Mouse (Mus musculus): ENCODE measurements around the gene Fam186a.
"Not testable (repeated sequence)": the region's sequence is repeated elsewhere in the genome, so short reads cannot be mapped to it uniquely, and the experiment has no call there.

Gene Fam186a

DNA sequence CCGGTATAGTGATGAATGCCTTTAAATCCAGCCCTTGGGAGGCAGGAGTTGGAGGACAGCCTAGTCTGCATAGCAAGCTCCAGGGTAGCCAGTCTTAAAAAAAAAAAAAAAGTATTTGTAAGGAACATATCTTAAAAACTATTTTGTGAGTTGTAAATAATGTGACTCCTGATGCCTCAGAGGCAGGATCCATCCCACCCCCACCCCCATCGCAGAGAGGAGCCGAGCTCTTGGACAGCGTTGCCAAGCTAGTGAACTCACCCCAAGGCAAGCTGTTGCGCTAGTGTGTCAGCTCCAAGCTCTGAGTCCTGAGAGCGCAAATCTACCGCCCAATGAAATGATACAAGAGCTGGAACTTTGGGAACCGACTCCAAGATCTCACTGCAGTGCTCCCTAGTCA is 35.6 kb downstream of the Fam186a start:
- no peak for DNase-seq

DNA sequence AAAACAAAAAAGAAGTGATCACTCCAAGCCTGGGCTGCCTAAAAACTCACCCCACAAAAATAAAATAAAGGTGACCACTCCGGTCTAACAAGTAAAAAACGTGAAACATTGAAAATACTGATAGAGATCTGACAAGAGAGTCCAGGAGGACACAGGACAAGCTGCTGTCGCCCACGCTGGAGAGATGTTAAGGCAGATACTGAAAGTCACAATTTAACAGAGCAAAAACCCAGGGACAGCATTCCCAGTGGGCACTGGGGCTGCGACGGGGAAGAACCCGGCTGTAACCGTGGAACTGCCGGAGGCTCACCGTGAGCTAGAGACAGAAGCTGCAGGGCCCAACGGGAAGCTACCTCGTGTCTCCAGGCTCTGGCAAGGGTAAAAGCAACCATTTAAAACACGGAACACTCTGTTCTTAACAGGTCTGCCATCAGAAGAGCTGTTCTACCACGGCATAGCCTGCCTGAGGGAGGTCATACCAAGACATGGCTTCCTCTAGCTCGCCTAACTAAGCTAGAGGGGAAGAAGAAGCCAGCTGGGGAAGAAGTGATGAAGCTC is 47.2 kb downstream of the Fam186a start:
- no peak for DNase-seq

DNA sequence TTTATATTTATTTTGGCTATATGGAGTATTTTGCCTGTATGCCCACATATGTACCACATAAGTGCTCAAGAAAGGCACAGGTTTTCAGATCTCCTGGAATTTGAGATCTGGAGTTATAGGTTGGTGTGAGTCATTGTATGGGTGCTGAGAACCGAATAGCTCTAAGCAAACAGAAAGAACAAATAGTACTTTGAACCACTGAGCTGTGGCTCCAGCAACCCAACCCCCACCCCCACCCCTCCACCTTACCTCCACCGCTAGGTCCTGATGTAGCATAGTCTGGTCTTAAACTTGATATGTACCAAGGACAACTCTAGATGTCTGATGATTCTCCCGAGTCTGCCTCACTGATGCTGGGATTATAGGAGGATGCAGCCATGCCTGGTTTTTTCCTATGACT is 49.6 kb downstream of the Fam186a start:
- no peak for DNase-seq

DNA sequence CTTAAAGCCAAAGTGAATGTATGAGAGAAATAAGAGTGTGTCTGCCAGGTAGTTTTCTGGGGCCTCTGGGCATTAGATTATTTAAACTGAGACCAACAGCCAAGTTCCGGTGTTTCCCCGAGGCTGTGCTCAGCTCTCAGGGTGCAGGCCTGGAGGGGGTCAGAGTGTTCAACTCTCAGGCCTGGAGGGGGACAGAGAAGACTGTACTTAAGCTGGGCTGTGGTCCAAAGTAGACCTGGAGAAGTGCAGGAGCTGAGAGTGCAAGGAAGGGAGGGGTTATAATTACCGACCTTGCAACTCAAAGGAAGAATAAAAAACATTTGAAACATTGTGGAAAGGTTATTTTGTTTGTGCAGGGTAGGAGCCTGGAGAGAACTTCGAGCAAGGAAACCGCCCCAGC is 52.2 kb downstream of the Fam186a start:
- no peak for DNase-seq

DNA sequence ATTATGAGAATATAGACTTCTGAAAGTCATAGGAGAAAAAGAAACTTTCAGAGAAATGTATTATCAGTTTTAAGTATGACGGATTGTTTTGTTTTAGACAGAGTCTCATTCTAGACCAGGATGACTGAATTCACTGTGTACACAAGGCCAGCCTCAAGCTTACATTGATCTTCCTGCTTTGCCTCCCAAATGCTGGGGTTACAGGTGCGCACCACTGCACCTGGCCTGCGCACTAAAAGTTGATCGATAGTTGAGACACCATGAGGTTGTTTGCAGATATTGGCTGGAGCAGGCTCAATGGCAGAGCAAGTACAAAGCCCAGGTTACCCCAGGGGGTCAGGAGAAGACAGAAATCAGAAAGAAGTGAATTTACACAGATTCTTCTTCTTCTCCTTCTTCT is 55.1 kb downstream of the Fam186a start:
- no peak for DNase-seq

DNA sequence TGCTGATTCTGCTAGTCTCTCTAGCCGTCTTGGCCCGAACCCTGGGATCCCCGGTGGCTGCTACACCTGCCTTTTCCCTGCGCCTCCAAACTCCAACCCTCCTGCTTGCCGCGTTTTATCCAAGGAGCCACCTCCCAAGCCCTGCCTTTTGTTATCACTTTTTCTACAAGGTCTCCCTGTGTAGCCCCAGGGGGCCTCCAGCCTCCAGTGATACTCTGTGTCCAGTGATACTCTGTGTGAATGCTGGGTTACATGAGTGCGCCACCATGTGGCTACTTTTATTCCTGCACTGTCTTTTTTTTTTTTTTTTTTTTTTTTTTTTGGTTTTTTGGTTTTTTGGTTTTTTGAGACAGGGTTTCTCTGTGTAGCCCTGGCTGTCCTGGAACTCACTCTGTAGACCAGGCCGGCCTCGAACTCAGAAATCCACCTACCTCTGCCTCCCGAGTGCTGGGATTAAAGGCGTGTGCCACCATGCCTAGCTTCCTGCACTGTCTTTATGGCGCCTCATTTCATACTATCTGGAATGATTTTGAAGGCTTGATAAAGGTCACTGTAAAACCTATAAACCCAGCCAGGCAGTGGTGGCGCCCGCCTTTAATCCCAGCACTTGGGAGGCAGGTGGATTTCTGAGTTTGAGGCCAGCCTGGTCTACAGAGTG is 57.4 kb downstream of the Fam186a start:
- peak; percentile 64 to 75 for DNase-seq

DNA sequence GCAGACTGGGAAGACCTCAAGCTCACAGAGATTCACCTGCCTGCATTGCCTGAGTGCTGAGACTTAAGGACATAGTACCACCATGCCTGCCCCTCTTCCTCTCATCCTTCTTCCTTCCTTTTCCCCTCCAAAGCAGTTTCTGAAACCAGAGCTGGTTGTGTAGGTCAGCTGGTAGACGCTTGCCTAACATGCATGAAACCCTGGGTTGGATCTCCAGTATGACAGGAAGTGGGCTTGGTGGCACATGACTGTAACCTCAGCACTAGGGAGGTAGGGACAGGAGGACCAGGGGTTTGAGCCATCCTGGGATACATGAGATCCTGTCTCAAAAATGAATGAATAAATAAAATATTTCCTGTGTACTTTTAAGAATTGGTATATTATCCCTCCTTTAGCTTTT is 59.3 kb downstream of the Fam186a start:
- no peak for DNase-seq

DNA sequence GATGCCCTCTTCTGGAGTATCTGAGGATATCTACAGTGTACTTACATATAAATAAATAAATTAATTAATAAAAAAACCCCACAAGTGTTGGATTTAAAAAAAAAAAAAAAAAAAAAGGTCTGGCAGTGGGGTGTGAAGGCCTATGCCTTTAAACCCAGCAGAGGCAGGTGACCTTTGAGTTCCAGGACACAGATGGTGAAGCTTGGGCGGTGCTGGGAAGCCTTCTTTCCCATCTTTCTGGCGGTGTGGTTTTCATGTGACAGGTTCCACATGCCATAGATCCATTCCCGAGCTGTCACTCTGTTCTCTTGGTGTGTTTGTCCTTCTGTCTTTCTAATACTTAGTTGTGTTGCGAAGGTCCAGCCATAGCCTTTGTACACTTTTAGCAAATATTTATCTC is 59.8 kb downstream of the Fam186a start:
- no peak for DNase-seq

DNA sequence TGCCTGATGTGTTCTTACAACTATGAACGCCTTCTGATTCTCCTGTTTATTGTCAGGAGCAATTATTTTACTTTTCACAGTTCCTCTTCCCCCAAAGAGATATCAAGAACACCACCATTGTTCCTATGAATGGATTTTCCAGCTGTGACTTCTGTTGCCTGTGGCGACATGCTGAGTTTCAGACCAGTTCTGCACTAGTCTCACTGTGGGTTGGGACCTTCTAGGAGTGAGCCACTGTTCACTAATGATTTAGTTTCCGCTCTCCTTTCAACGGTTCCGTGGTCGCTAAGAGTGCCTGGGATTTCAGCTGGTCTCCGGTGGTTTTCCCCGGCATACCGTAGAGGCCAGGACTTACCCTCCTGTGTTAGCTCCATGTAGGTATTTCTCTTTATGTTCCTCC is 62.0 kb downstream of the Fam186a start:
- DNase-seq = no peak

DNA sequence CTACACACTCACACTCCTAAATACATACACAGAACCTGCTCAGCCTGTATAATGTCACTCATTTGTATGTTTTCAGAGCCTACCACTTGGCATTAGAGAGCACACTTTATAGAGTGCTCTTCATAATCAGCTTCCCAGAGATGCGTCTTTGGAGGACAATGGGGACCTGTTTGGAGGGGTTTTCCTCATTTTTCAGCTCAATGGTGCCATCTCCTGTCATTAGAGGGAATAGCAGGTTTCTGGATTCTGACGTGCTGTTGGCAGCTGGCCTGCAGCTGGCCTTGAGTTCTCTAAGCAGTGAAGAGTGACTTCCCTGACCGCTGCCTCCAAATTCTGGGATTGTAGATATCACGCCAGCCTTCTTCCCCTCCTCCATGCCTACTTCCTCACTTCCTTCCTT is 62.5 kb downstream of the Fam186a start:
- DNase-seq = peak; percentile 74 to 80

DNA sequence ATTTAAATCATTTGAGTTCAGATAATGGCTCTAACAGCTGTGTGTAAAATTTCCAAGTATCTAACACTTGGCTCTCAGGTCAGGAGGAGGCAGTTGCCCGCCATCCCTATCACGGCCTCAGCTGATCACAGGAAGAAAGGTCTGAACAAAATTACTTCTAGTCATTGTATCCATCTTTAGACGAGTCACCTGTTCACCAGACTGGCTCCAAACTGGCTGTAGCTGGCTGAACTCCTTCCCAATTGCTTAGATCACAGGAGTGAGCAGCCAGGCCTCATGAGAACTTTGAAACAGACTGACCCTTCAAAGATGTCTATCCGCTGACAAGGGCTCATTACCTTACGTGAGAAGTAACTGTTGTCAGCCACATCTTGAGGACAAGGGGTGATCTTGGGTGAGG is 63.6 kb downstream of the Fam186a start:
- no peak for DNase-seq

DNA sequence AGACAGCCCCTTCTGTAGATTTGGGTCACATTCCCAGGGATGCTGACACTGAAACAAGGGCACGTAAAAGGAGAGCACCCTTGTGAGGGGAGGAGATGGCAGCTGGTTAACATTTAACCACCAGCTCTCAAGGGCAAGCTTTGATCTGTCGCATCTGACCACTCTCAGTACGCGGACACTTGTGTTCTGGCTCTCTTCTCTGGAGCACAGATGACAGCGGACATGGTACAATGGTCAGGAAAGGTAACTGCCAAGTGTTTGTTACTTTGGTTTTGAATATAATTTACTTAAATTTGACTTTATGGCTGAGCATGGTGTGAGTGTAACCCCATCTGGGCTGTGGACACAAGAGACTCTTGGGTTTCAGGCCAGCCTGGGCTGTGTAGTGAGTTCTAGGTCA is 64.1 kb downstream of the Fam186a start:
- DNase-seq = no peak

DNA sequence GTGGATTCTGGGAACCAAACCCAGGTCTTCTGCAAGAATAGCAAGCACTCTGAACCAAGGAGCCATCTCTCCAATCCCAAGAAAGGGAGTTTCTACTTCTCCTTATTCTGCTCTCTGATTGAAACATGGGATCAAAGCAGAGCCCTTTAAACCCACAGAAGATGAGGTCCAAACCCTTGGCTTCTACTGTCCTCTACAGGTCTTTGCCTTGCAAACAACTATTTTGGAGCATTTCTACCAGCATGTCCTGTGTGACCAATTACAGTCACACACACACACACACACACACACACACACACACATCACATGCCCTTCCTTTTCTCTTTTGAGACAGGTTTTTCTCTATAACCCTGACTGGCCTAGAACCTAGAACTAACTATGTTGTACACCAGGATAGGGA is 70.2 kb downstream of the Fam186a start:
- DNase-seq = no peak

DNA sequence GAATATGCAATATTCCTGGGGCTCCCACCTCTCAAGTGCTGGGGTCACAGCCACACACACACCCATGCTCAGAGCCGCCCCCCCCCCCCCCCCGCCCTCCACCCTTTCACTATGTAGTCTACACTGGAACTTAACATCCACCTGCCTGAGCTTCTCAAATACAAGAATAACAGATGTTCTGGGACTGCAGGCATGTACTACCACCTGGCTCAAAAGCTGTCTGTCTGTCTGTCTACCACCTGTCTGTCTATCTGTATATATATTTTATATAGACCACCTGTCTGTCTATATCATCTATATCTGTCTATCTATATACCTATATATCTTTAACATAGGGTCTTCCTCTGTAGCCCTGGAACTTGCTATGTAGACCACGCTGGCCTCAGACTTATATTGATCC is 75.5 kb downstream of the Fam186a start:
- DNase-seq = no peak

DNA sequence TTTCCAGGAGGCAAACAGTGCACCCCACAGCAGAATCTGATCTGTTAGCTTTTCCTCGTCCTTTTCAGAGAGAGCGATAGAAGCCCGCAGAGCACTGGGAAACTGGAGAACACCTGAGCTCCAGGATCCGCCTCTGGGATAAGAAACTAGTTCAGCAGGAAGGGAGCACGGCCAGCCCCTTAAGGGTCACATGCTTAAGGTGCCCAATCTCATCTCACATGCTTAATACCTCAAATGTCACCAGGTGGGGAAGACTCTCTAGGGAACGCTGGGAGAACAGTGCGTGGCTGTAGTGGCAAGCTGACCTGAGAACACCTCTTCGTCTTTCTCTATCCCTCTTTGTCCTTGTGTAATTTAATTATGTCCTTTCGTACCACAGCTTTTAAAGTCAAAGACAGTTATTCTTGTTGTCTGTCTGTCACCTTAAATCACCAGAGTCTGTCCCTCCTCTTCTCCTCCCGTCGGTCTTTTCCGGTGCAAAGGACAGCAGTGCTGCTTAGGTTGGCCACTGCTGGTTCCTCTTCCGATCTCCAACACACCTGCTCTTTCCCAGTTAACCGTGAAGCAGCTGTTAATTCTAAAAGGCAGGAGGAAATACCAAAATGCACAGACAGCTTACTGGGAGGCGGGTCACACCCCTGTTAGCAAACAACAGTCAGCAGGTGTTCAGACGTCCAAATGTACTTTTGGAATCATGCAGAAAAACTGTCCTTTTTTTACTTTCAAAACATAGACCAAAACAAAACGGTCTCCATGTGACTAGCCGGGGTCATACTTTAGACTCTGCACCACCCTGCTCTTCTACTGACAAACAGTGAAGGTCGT is 76.2 kb downstream of the Fam186a start:
- no peak for DNase-seq

DNA sequence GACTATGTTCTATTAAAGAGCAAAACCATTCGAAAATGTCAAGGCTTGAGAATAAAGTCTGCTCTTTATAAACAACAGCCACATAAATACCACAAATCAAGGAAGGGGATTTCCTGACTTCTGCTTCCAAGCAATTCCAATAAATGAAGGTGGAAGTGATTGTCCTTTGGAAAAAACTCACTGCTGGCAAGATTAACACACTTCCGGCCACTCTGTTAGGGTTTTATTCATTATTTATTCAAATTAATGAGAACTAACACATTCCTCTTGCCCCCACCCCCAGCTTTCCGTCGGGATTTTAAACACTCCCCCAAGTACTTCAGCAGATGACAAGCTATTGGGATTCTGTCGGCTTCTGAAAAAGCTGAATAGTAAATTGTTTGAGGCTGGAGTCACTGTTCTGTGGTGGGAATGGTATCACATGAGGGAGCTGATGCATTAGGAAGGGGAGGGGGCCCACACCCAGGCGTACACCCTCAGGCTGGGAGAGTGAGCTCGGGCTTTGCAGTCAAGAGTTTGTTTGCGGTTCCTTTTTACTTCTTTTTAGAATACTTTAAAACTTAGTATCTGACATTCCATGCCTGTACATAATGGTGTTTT is 77.5 kb downstream of the Fam186a start:
- DNase-seq = no peak

DNA sequence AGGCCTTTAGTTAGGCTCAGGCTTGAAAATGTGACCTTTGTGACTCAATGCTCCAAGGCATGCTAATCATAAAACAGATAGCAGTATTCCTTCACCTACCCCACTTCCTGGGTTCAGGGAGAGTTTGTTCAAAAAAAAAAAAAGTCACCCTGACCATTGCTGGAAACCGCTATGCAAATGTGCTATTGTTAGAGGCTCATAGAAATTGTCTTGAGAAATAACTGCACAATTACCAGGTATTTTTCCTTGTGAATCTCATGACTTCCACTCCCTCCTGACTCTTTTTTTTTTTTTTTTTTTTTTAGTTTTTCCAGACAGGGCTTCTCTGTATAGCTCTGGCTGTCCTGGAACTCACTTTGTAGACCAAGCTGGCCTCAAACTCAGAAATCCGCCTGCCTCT is 79.7 kb downstream of the Fam186a start:
- not testable (repeated sequence) for DNase-seq

DNA sequence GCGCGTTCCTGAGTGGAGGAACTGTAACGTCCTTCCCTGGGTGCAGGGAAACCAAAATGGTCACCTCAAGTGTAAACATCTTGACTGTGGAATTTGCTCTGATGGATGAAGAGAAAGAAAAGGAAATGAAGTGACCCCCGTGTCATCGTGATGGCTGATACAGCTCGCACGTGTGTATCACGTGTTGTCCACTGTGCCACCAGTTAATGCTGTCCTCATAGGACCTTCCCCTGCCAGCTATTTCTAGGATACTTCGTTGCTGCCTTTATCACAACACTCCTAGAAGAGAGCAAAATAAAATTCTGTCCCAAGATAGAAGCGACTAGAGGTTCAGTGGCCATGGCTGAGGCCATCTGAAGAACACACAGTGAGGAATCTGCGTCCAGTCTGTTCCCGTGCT is 82.8 kb downstream of the Fam186a start:
- DNase-seq = no peak

DNA sequence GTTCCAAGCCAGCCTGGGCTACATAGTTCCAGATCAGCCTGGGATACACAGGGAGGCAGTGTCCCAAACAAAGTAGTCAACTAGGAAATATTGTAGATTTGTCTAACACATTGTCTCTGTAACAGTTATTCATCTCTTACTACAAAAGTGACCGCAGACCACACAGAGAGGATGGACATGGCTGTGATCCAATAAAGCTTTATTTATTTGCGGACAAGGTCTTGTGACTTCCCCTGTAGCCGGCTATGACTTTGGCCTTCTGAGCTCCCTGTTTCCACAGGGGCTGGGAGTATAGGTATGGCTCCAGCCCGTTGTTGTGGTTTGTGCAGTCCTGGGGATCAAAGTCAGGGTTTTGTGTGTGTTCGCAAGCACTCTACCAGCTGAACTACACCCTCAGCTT is 88.3 kb downstream of the Fam186a start:
- DNase-seq = no peak

DNA sequence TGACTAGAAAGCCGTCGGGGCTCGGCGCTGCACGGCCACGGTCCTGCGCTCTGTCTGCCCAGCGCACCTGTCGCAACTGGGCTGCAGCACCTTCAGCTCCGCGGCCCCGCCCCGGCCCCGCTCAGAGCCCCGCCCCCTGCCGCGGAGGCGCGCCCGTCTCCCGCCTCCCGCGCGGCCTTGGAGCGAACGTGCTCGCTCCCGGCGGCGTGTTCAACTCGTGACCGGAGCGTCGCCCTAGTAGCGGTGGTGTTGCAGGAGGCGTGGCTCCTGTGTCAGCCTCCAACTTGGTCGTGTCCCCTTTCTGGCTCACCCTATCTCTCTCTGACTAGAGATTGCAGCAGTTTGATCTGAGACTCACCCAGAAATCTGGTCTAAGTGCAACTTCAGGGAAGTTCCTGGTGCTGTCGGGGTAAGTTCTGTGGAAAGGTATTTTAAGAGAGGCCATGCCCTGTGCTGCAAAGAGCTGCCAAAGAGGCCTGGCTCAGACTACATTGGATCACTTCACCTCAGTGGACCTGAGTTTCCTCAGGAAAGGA is 91.5 kb downstream of the Fam186a start, which contains the start of gene Lima1:
Lima1 (minus strand) TSS at position 123 of the 536 bp plus-strand sequence.
- DNase-seq = peak; percentile 94 to 95

DNA sequence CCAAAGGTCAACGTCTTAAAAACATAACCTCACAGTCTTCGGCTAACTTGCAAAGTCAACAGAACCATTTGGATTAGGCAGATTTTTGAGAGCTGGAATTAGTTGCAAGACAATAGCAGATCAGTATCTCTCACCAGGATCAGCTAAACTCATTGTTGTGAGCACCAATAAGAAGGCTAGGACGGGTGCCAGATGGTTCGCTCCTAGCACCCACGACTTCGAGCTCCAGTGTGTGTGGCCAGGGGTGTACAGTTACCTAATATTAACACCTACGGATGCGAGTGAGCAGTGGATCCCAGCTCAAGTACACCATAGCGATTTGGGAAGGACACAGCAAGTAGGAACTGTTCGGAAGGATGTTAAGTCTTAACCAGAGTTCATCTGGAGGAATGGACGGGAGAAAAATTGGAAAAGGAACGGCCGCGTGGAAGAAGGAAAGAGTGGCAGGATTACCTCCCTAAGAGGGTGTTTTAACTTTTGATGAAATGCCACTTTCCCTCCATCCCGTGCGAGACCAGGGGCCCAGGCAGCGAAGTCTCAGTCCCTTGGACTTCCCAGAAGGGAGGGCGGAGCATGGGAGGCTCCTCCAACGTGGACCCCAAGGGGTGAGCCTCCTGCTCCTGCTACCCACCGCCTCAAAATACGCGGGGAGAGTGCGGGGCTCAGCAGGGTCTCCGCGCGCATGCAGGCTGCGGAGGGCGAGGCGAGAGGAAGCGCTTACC is 92.1 kb downstream of the Fam186a start:
- peak; percentile 41 to 42 for DNase-seq

DNA sequence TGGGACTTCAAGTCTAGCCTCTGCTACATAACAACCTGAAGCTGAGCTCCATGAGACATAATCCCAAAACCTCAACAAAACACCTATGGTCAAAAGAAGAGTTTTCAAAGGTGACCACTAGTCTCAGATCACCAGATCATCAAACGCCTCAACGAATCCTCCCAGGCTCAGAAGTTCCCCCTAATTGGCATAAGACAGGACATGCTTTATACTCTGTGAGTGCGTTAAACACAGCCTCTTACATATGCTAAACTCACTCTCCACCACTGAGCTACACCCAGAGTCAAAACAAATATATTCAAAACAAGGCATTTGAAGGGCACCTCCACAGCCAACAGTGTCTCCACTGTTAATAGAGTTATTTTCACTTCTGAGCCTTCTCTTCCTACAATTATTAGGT is 94.3 kb downstream of the Fam186a start:
- DNase-seq = no peak

Measured in cerebellum, postnatal 10 days (tissue).